Comparison of ENCODE assay signal across 9 mouse cellular contexts in the genomic region with DNA sequence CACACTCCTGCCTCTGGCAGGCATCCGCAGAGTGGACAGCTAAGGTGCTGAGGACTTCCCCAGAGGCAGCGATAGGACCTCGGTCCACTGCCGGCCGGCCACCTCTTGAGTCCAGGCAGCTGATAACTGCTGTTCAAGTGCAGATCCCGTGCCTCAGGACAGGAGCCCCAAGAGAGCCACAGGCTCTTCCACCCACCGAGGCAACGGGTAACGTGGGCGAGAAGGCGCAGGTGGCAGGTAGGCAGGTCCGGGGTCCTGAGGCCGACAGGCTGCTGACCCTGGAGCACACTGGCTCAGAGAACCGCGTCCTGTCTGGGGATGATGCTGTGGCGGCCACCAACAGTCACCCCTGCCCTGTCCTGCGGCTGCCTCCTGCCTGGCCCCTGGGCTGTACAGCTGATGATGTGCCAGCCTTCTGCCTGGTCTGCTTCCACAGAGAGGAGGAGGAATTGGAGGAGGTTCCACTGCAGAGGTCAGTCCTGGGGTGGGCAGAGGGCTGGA. TPM values are rescaled to one million over a fixed set of nuclear protein-coding genes. Genes with fewer than 3 reads are reported as not detected.
DNase-seq lines count a peak whose midpoint lies in the region; ATAC-seq lines count a peak whose summit lies in the region.
"Had no signal": no experiment of that assay in that cellular context is flagged by ENCODE, and none has a peak within 500 bp of the region (broad histone marks: within the 10 kb centered on the region; RNA-seq: fewer than 3 reads in every experiment).

No protein-coding gene starts in this region.

- no peaks in the 10 kb centered on the region for H3K9me3 ChIP-seq in heart, embryonic 10.5 days
- no peaks in the 10 kb centered on the region for H3K9me3 ChIP-seq in forebrain, embryonic 15.5 days
- H3K9me3 ChIP-seq in limb, embryonic 11.5 days (ENCODE audit: control insufficient read depth, low read length): no peaks in the 10 kb centered on the region

- DNase-seq in heart, embryonic 10.5 days (ENCODE audit: low spot score): peak; percentile 77
- DNase-seq in heart, adult 8-10 months (ENCODE audit: low spot score): no peak
- peak; percentile 61 to 63 for DNase-seq in cerebellum, postnatal 25 days
- DNase-seq in limb, embryonic 11.5 days (ENCODE audit: low spot score): no peak
- DNase-seq in right cerebral cortex, postnatal 14 days: no peak
- DNase-seq in ovary, postnatal 10 days (ENCODE audit: low spot score): no peak
- no peak for DNase-seq in yolk sac, embryonic 10.5 days (ENCODE audit: low spot score)
- DNase-seq: layer of hippocampus, adult 9-11 months had no signal

- ATAC-seq in forebrain, embryonic 15.5 days (replicated peaks): no peak
- no peak for ATAC-seq in limb, embryonic 11.5 days (ENCODE audit: insufficient number of reproducible peaks, low FRiP score, low TSS enrichment, low read depth)

- 0 out of 2 replicates have a peak overlapping the region, but pooled peaks have one; percentile 19 for H3K9ac ChIP-seq in forebrain, embryonic 15.5 days (replicated peaks)
- H3K9ac ChIP-seq in limb, embryonic 11.5 days (ENCODE audit: low read length): 0 out of 2 replicates have a peak overlapping the region, but pooled peaks have one; percentile 5

- H3K4me1 ChIP-seq in heart, embryonic 10.5 days: peaks cover 49% of the 10 kb centered on the region
- peaks cover 6% of the 10 kb centered on the region for H3K4me1 ChIP-seq in forebrain, embryonic 15.5 days
- peaks cover 13% of the 10 kb centered on the region for H3K4me1 ChIP-seq in limb, embryonic 11.5 days (ENCODE audit: control insufficient read depth, insufficient read depth, low read length)

- no peaks in the 10 kb centered on the region for H3K36me3 ChIP-seq in heart, embryonic 10.5 days
- no peaks in the 10 kb centered on the region for H3K36me3 ChIP-seq in forebrain, embryonic 15.5 days
- no peaks in the 10 kb centered on the region for H3K36me3 ChIP-seq in limb, embryonic 11.5 days (ENCODE audit: control insufficient read depth, insufficient read depth, low read length)

- H3K4me2 ChIP-seq in forebrain, embryonic 15.5 days (replicated peaks): 0 out of 2 replicates have a peak overlapping the region, but pooled peaks have one; percentile 5
- 0 out of 2 replicates have a peak overlapping the region, but pooled peaks have one; percentile 20 for H3K4me2 ChIP-seq in limb, embryonic 11.5 days (ENCODE audit: low read depth, severe bottlenecking)

- peaks cover 34% of the 10 kb centered on the region; the same call in 1 of the 2 replicates for H3K27me3 ChIP-seq in heart, embryonic 10.5 days (ENCODE audit: insufficient read depth, poor library complexity, severe bottlenecking)
- no peaks in the 10 kb centered on the region for H3K27me3 ChIP-seq in forebrain, embryonic 15.5 days
- H3K27me3 ChIP-seq in limb, embryonic 11.5 days (ENCODE audit: control insufficient read depth, insufficient read depth, low read length): no peaks in the 10 kb centered on the region

- 33% methylated on average over 17 of the region's 17 CpGs for WGBS in heart, embryonic 10.5 days
- 40% methylated on average over 17 of the region's 17 CpGs for WGBS in forebrain, embryonic 15.5 days
- whole genome bisulfite sequencing in limb, embryonic 11.5 days: 49% methylated on average over 17 of the region's 17 CpGs

- H3K4me3 ChIP-seq in heart, embryonic 10.5 days: peak overlapping the region; percentile 50
- H3K4me3 ChIP-seq in forebrain, embryonic 15.5 days: no peak overlapping the region
- no peak overlapping the region for H3K4me3 ChIP-seq in limb, embryonic 11.5 days (ENCODE audit: low read depth, low read length)

- peak overlapping the region; percentile 79 for H3K27ac ChIP-seq in heart, embryonic 10.5 days
- H3K27ac ChIP-seq in forebrain, embryonic 15.5 days (replicated peaks): no peak overlapping the region
- no peak overlapping the region for H3K27ac ChIP-seq in limb, embryonic 11.5 days (replicated peaks; ENCODE audit: low read depth, low read length)

RNA-seq across cellular contexts. Expression of gene Sbk1, which starts 23.7 kb away (rescaled TPM):
- polyA plus RNA-seq in heart, embryonic 10.5 days (2016; fragmentation: Nextera tagmentation; extraction: Ambion mirVana): 16.3 and 33.5 TPM in 2 replicates
- 10 to 100 TPM; 73.6 to 99.4 (median 84.5) TPM for total RNA-seq in heart, adult 8-10 months (2022)
- polyA plus RNA-seq in forebrain, embryonic 15.5 days (2015; fragmentation: Nextera tagmentation; extraction: Ambion mirVana): 336 and 348 TPM in 2 replicates
- polyA plus RNA-seq in limb, embryonic 11.5 days (2014; fragmentation: Nextera tagmentation; extraction: Ambion mirVana): 111 and 117 TPM in 2 replicates

RNA-seq across cellular contexts. Expression of gene Xpo6, which starts 48.4 kb away (rescaled TPM):
- polyA plus RNA-seq in heart, embryonic 10.5 days (2016; fragmentation: Nextera tagmentation; extraction: Ambion mirVana): 42.9 and 57.5 TPM in 2 replicates
- total RNA-seq in heart, adult 8-10 months (2022): 10 to 100 TPM; 12.3 to 22.8 (median 18.8) TPM
- 48.7 and 51.2 TPM in 2 replicates for polyA plus RNA-seq in forebrain, embryonic 15.5 days (2015; fragmentation: Nextera tagmentation; extraction: Ambion mirVana)
- polyA plus RNA-seq in limb, embryonic 11.5 days (2014; fragmentation: Nextera tagmentation; extraction: Ambion mirVana): 70.0 and 76.6 TPM in 2 replicates

Comparison
In these comparisons a context has a peak if more than half of its experiments do, and no peak if none do; other contexts are left out.
1. DNase-seq: peak in heart, embryonic 10.5 days (single experiment) and cerebellum, postnatal 25 days (2 of 2); none in heart, adult 8-10 months (single experiment), limb, embryonic 11.5 days (single experiment), right cerebral cortex, postnatal 14 days (single experiment), ovary, postnatal 10 days (single experiment) and yolk sac, embryonic 10.5 days (single experiment).